Mouse (Mus musculus): ENCODE data around the gene Cntnap5a.

DNA sequence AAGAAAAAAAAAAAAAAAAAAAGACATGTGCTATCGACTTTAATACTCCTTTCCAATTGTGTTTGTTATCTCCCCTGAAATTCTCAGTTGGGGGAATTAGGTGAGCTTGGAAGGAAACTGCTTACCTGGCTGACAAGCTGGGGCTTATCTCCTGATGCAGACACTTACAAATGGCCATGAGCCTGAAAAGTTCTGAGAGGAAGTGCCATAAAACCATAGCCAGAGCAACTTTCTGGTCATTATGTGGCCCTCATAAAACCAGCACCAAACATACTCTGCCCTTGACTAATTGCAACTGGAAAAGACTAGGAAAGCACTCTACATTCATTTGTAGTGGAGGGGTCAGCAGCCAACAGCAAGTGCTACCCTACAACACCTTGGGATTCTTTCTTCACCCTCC is 359.5 kb downstream of the Cntnap5a start:
- TF ChIP-seq POLR2A (IDR thresholded peaks at IDR 0.05; ENCODE audit: borderline replicate concordance, control insufficient read depth, low read depth, low read length) = no peak
- TF ChIP-seq CTCF (IDR thresholded peaks at IDR 0.05; ENCODE audit: control insufficient read depth, insufficient read depth, low read length) = no peak

Measured in bone marrow, adult 2 months (tissue).